In genomic region chr5:37204886-37205285, GRCm38 (mm10) we compare ENCODE assay signal across 15 mouse cellular contexts. TPM values are rescaled to one million over a fixed set of nuclear protein-coding genes. Genes with fewer than 3 reads are reported as not detected.
"Had no signal": no experiment of that assay in that cellular context is flagged by ENCODE, and none has a peak within 500 bp of the region (broad histone marks: within the 10 kb centered on the region; RNA-seq: fewer than 3 reads in every experiment).

No protein-coding gene starts in this region.

- H3K27me3 ChIP-seq: midbrain, embryonic 12.5 days; neural tube, embryonic 12.5 days had no signal

- H3K4me3 ChIP-seq: midbrain, embryonic 10.5 days; midbrain, embryonic 12.5 days; myocyte; neural tube, embryonic 12.5 days had no signal

- DNase-seq: lung, adult 18-20 months; lung, postnatal 10 days; lung, postnatal 4 days; midbrain, embryonic 14.5 days; right cerebral cortex, postnatal 14 days; thymus, adult 18-20 months; thymus, postnatal 14 days; thymus, postnatal 36 days had no signal

- H3K36me3 ChIP-seq: midbrain, embryonic 10.5 days; midbrain, embryonic 12.5 days; neural tube, embryonic 12.5 days had no signal

- H3K27ac ChIP-seq: midbrain, embryonic 10.5 days; midbrain, embryonic 12.5 days; neural tube, embryonic 12.5 days had no signal

- H3K9me3 ChIP-seq: midbrain, embryonic 10.5 days; midbrain, embryonic 12.5 days; neural tube, embryonic 12.5 days had no signal

- ATAC-seq: midbrain, embryonic 16.5 days had no signal

- H3K4me1 ChIP-seq: midbrain, embryonic 12.5 days had no signal

- H3K9ac ChIP-seq: lung, embryonic 14.5 days; midbrain, embryonic 12.5 days; neural tube, embryonic 12.5 days had no signal

- H3K4me2 ChIP-seq: lung, embryonic 14.5 days; midbrain, embryonic 12.5 days; neural tube, embryonic 12.5 days had no signal

RNA-seq across cellular contexts. Expression of gene Crmp1, which starts 36.9 kb away (rescaled TPM):
- total RNA-seq: megakaryocyte-erythroid progenitor cell, adult 5-6 weeks had no signal
